Mouse (Mus musculus): ENCODE results near the gene Dctn1. TPM values are rescaled to one million over a fixed set of nuclear protein-coding genes. Genes with fewer than 3 reads are reported as not detected.
"Not testable (repeated sequence)": the region's sequence is repeated elsewhere in the genome, so short reads cannot be mapped to it uniquely, and the experiment has no call there.

The Dctn1 gene
- total RNA-seq, 2 experiments from 2014 or later = 42.4 to 68.1 TPM

GRCm38 (mm10) chr6:83135571-83136161 is 30.1 kb upstream of the Dctn1 start:
- no peak for ATAC-seq (replicated peaks; ENCODE audit: low FRiP score, low TSS enrichment, poor library complexity, severe bottlenecking)

- no peak for ATAC-seq (replicated peaks; ENCODE audit: low FRiP score, low TSS enrichment, poor library complexity, severe bottlenecking)
Observed at GRCm38 (mm10) chr6:83136291-83136880, 29.3 kb upstream of the Dctn1 start.

DNA sequence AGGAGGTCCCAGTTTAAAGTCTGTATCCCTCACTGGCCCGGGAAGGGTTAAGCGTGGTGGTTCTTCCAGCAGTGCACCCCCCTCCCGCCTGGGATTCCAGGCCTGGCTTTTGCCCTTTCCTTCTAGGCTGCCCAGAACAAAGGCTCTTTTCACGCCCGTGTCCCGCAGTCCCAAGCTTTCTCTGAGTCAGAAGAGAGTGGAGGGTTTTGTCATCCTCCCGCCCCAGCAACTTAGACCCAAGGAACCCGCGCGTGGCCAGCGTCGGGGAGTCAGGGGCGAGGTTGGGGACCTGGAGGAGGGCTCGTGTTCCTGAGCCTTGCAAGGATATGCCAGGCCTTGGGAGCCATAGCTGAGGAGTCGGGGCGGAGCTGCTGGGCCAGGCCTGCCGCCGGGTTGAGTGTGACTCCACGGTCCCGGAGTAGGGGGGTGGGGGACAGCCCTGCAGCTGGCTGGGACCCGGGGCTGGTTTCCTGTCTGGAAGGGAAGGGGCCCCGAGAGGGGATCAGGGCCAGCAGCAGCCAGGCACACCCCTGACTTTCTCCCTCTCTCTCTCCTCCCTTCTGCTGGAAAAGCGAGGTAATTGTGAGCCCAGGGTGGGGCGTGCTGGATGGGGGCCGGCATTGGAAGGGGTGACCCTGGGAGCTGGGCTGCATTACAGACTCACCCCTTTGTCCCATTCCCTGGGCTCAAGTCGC is 28.7 kb upstream of the Dctn1 start:
- ATAC-seq (replicated peaks; ENCODE audit: low FRiP score, low TSS enrichment, poor library complexity, severe bottlenecking) = peak; percentile 41; the same call in 1 of the 2 replicates

GRCm38 (mm10) chr6:83137576-83137950 is 28.2 kb upstream of the Dctn1 start:
- ATAC-seq (replicated peaks; ENCODE audit: low FRiP score, low TSS enrichment, poor library complexity, severe bottlenecking) = no peak

DNA sequence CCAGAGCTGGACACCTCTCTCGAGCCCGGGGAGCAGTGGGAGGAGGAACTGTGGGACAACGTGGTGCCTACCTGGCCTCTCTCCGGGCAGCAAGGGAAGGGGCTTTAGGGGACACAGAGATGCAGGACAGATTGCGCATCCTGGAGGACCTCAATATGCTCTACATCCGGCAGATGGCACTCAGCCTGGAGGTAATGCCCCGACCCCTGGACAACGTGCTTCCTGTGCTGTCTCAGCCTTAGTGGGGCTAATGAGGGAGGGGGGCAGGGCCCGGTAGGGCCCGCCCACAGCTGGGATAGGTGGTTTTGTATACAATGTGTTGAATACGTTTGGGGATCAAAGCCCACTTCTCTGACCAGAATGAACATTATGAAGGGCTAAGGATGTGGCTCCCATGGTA is 27.7 kb upstream of the Dctn1 start:
- no peak for ATAC-seq (replicated peaks; ENCODE audit: low FRiP score, low TSS enrichment, poor library complexity, severe bottlenecking)

DNA sequence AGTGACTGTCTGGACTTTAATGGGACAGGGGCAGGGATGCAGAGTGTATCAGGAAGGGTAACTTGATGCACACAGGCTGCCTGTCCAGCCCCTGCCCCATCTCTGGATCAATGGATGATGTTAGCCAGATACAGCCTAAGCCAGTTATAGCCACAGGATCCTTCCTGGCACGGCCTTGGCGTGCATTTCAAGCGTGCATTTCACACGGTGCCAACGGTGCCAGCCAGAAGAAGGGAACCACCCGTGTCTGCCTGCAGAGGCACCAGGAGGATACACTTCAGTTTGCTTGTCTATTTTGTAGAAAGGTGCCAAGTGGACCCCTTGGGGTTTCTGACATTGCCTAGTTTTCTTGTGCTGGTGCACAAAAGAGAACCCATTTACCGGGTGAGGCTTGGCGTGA is 25.7 kb upstream of the Dctn1 start:
- ATAC-seq (replicated peaks; ENCODE audit: low FRiP score, low TSS enrichment, poor library complexity, severe bottlenecking) = no peak

DNA sequence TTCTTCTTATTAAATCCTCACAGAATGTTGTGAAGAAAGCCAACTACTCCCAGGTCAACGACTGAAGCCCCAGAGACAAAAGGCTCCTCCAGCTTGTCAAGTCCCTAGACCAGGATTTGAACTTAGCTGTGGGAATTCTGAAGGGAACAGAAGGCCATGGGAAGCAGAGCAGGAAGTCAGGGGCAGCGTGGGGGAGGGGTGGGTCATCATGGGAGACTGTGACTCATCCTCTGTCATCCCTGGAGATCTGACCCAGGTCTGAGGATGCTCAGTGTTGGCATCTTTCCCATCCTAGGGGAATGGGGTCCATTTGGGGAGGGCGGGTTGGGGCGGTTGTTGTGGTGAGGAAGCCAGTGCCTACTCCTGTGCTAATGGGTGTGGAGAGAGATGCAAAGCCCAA is 24.1 kb upstream of the Dctn1 start:
- ATAC-seq (replicated peaks; ENCODE audit: low FRiP score, low TSS enrichment, poor library complexity, severe bottlenecking) = no peak

DNA sequence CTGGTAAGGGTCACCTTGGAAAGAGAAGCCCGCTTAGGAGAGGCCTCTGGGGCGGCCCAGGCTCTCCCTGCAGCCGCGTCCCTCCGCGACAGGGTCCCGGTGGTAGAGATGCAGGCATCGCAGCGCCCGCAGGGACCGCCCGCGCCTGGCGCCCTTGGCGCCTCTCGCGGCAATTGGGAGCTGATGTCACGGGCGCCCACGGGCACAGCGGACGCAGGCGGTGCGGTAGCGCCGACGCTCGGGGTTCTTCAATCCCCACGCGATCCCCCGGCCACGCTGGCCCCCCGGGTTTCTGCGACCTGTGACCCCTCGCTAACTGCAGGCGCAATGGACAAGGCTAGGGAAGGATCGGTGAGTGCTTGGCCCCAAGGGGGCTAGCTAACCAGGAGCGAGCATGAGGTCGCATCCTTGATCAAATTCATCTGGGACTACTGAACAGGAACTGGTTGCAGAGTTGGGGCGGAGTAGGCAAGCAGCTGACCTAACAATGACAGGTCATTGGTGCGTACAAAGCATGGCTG is 23.4 kb upstream of the Dctn1 start:
- ATAC-seq (replicated peaks; ENCODE audit: low FRiP score, low TSS enrichment, poor library complexity, severe bottlenecking) = no peak

- no peak for ATAC-seq (replicated peaks; ENCODE audit: low FRiP score, low TSS enrichment, poor library complexity, severe bottlenecking)
Observed at GRCm38 (mm10) chr6:83142886-83143285, 22.8 kb upstream of the Dctn1 start.

- no peak for ATAC-seq (replicated peaks; ENCODE audit: low FRiP score, low TSS enrichment, poor library complexity, severe bottlenecking)
Observed at GRCm38 (mm10) chr6:83145209-83145608, 20.5 kb upstream of the Dctn1 start.

GRCm38 (mm10) chr6:83145805-83146204 is 19.9 kb upstream of the Dctn1 start:
- no peak for ATAC-seq (replicated peaks; ENCODE audit: low FRiP score, low TSS enrichment, poor library complexity, severe bottlenecking)

- no peak for ATAC-seq (replicated peaks; ENCODE audit: low FRiP score, low TSS enrichment, poor library complexity, severe bottlenecking)
Observed at GRCm38 (mm10) chr6:83147280-83147679, 18.4 kb upstream of the Dctn1 start.

DNA sequence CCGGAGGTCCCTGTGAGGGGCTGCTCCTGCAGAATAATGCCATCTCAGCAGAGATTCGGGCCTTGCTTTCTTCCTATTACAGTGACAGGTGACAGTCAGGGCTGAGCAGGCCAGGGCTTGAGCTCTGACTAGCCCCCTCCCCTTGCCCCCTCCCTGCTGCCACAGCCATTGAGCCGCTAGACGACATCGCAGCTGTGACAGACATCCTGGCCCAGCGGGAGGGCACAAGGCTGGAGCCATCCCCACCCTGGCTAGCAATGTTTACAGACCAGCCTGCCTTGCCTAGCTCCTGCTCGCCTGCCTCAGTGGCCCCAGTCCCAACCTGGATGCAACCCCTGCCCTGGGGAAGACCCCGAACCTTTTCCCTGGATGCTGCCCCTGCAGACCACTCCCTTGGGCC is 14.0 kb upstream of the Dctn1 start:
- no peak for ATAC-seq (replicated peaks; ENCODE audit: low FRiP score, low TSS enrichment, poor library complexity, severe bottlenecking)

DNA sequence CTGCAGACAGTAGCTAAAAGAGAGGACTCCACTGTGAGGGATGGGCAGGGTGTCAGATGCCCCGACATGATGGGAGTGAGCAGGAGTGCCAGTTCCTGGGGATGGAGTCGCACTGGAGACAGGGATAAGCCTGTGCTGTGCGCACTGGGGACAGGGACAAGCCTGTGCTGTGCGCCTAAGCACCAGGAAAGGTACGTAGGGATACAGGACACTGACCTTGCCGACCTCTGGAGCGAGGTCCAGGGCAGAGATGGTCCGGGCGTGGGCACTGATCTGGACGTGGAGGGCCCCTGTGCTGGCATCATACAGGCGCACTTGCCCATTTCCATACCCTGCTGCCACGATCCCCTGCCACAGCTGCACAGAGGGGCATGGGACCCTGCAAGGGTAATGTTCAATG is 12.7 kb upstream of the Dctn1 start:
- ATAC-seq (replicated peaks; ENCODE audit: low FRiP score, low TSS enrichment, poor library complexity, severe bottlenecking) = no peak

DNA sequence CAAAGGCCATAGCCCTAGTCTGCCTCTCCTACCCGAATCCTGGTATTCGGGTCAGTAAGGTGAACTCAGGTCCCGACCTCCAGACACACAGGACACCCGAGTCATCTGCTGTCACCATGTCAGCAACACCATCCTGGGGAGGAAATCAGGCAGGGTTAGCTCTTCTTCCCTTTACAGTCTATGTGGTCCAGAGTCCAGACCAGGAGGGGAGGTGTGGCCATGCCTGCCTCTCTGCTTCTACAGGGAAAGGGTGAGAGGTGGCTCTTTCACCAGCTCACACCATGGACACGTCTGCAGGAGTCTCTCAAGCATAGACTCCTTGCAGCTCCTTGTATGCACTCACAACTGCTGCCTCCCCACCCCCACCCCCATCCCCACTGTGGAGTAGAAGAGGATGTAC is 12.2 kb upstream of the Dctn1 start:
- no peak for ATAC-seq (replicated peaks; ENCODE audit: low FRiP score, low TSS enrichment, poor library complexity, severe bottlenecking)

GRCm38 (mm10) chr6:83155552-83156238 is 10.0 kb upstream of the Dctn1 start:
- ATAC-seq (replicated peaks; ENCODE audit: low FRiP score, low TSS enrichment, poor library complexity, severe bottlenecking) = peak; percentile 19; the same call in 1 of the 2 replicates

GRCm38 (mm10) chr6:83156259-83156684 is 9.4 kb upstream of the Dctn1 start, which contains the start of the genes Wdr54 and 1700003E16Rik:
Wdr54 (minus strand) TSS chr6:83156397.
1700003E16Rik (plus strand) TSS chr6:83156404.
- peak; percentile 74 for ATAC-seq (replicated peaks; ENCODE audit: low FRiP score, low TSS enrichment, poor library complexity, severe bottlenecking)

DNA sequence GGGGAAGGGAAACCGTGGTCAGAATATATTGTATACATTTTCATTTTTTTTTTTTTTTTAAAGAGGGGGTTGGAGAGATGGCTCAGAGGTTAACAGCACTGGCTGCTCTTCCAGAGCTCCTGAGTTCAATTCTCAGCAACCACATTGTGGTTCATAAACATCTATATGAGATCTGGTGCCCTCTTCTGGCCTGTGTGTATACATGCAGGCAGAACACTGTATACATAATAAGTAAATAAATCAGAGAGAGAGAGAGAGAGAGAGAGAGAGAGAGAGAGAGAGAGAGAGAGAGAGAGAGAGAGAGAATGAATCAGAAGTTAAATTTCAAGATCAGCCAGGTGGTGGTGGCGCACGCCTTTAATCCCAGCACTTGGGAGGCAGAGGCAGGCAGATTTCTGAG is 6.3 kb upstream of the Dctn1 start:
- ATAC-seq (replicated peaks; ENCODE audit: low FRiP score, low TSS enrichment, poor library complexity, severe bottlenecking) = not testable (repeated sequence)

GRCm38 (mm10) chr6:83161442-83161841 is 4.3 kb upstream of the Dctn1 start:
- no peak for ATAC-seq (replicated peaks; ENCODE audit: low FRiP score, low TSS enrichment, poor library complexity, severe bottlenecking)

Data from megakaryocyte-erythroid progenitor cell, adult 5-6 weeks (primary cell).